9 mouse cellular contexts compared by ENCODE assay signal in the genomic region with DNA sequence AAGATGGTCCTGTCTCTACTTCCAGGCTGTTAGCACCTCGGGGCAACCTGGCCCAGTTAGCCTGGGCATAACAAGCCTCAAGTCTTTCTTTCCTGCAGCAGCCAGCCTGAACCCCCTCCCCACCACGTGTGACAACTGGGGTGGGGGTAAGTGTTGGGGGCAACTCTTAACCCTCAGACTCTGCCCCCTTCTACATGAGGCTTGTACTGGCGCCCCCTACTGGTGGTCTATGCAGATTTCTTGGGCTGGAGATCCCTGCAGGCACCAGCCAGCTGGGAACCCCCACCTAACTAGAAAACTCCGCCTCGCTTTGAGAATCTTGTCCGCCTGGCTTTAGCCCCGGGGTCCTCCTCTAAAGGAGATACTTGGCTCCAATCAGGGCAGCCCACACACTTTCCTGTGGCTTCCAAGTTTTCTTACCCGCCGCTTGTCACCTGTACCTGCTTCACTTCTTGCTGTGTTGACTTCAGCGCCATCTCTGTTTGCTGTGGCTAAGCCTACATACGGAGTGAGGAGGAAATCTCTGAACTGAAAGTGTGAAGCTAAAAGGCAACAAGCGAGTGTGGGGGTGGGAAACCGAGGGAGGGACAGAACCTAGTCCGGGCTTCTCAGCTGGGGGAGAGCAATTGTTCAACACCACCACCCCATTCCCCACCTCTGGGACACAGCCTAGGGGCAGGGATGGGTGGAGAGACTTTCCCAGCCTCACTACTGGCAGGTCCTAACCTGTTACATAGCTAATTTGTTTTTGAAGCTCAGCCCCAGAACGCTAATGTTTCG. TPM values are rescaled to one million over a fixed set of nuclear protein-coding genes. Genes with fewer than 3 reads are reported as not detected.
DNase-seq lines count a peak whose midpoint lies in the region; ATAC-seq and TF ChIP-seq lines count a peak whose summit lies in the region.
"Had no signal": no experiment of that assay in that cellular context is flagged by ENCODE, and none has a peak within 500 bp of the region (broad histone marks: within the 10 kb centered on the region; RNA-seq: fewer than 3 reads in every experiment).

No protein-coding gene starts in this region.

- H3K27ac ChIP-seq in heart, adult 2 months = no peak overlapping the region
- no peak overlapping the region for H3K27ac ChIP-seq in intestine, embryonic 15.5 days
- H3K27ac ChIP-seq: macrophage had no signal

- no peaks in the 10 kb centered on the region for H3K79me2 ChIP-seq in heart, adult 2 months (replicated peaks; ENCODE audit: control insufficient read depth, insufficient read depth, low read length)

- H3K4me3 ChIP-seq in heart, adult 2 months = no peak overlapping the region
- H3K4me3 ChIP-seq in intestine, embryonic 15.5 days (replicated peaks) = peak overlapping the region; percentile 15; the same call in 1 of the 2 replicates

- H3K9ac ChIP-seq in heart, adult 2 months (ENCODE audit: low read depth, low read length) = no peak overlapping the region
- no peak overlapping the region; the same call in 1 of the 2 replicates for H3K9ac ChIP-seq in intestine, embryonic 15.5 days

- H3K9me3 ChIP-seq in intestine, embryonic 15.5 days = no peaks in the 10 kb centered on the region

- H3K27me3 ChIP-seq in heart, adult 2 months (ENCODE audit: control insufficient read depth, insufficient read depth, low read length) = no peaks in the 10 kb centered on the region
- H3K27me3 ChIP-seq in intestine, embryonic 15.5 days (replicated peaks) = no peaks in the 10 kb centered on the region; the same call in 1 of the 2 replicates

- no peaks in the 10 kb centered on the region for H3K4me1 ChIP-seq in heart, adult 2 months (ENCODE audit: control insufficient read depth, insufficient read depth, low read length)
- H3K4me1 ChIP-seq in intestine, embryonic 15.5 days (replicated peaks) = no peaks in the 10 kb centered on the region

- intact Hi-C loops in heart, adult 2 months (cut with DNase I) = no loop called here
- intact Hi-C loops in heart, postnatal 36 days (cut with DNase I) = no loop called here
- intact Hi-C loops in gastrocnemius, postnatal 36 days (cut with DNase I) = no loop called here

- DNase-seq in heart, adult 2 months = peak in 1 of 2 experiments; percentile 37
- DNase-seq in heart, postnatal 36 days = no peak
- peak; percentile 31 for DNase-seq in CD4-positive helper T cell, adult 2 months (ENCODE audit: low read depth, low spot score)
- peak; percentile 44 for DNase-seq in c-Kit-positive CD71-negative TER-119-negative erythroid progenitor cells, embryonic 14.5 days (ENCODE audit: low read depth)
- DNase-seq in lung, postnatal 14 days = peak; percentile 40
- DNase-seq in urinary bladder, postnatal 36 days (ENCODE audit: low spot score in 2 of 2) = peak; percentile 52 to 72
- no peak for DNase-seq in gastrocnemius, postnatal 36 days

- H3K36me3 ChIP-seq in heart, adult 2 months (ENCODE audit: control insufficient read depth, insufficient read depth, low read length) = no peaks in the 10 kb centered on the region
- no peaks in the 10 kb centered on the region for H3K36me3 ChIP-seq in intestine, embryonic 15.5 days

- peak; percentile 39; the same call in 1 of the 2 replicates for ATAC-seq in intestine, embryonic 15.5 days

- no peak for TF ChIP-seq EP300 in heart, adult 2 months (IDR thresholded peaks at IDR 0.05; ENCODE audit: insufficient read depth, low read depth, low read length)

- TF ChIP-seq POLR2A in heart, adult 2 months (IDR thresholded peaks at IDR 0.05; ENCODE audit: insufficient read depth, low read depth, low read length) = no peak

- 21% methylated on average over 16 of the region's 16 CpGs for WGBS in heart, adult 2 months
- WGBS in intestine, embryonic 15.5 days = 18% methylated on average over 16 of the region's 16 CpGs

- TF ChIP-seq CTCF in heart, adult 2 months (IDR thresholded peaks at IDR 0.05) = peak; percentile 72

- peak overlapping the region; percentile 51 for H3K4me2 ChIP-seq in intestine, embryonic 15.5 days (replicated peaks)

RNA-seq across cellular contexts. Expression of a gene that starts 16.1 kb away (rescaled TPM):
- 10 to 100 TPM; 21.6 to 33.0 TPM for total RNA-seq in heart, adult 2 months (2021)
- 32.7 and 53.4 TPM in 2 replicates for polyA plus RNA-seq in heart, adult 2 months (2012; rRNA removed)
- total RNA-seq in heart, postnatal 36 days (2021) = 10 to 100 TPM; 30.2 to 49.0 TPM
- polyA plus RNA-seq in intestine, embryonic 15.5 days (2015; fragmentation: Nextera tagmentation; extraction: Ambion mirVana) = 0.35 and 0.62 TPM in 2 replicates
- total RNA-seq in gastrocnemius, postnatal 36 days (2021) = 10 to 100 TPM; 10.5 to 10.8 TPM
- polyA plus RNA-seq: macrophage had no signal

RNA-seq across cellular contexts. Expression of a gene that starts 33.9 kb away (rescaled TPM):
- total RNA-seq in heart, adult 2 months (2021) = not detected
- 0.20 and 4.2 TPM in 2 replicates for polyA plus RNA-seq in heart, adult 2 months (2012; rRNA removed)
- not detected for total RNA-seq in heart, postnatal 36 days (2021)
- 2.3 and 2.8 TPM in 2 replicates for polyA plus RNA-seq in intestine, embryonic 15.5 days (2015; fragmentation: Nextera tagmentation; extraction: Ambion mirVana)
- not detected for total RNA-seq in gastrocnemius, postnatal 36 days (2021)
- polyA plus RNA-seq: macrophage had no signal

Comparison
In these comparisons a context has a peak if more than half of its experiments do, and no peak if none do; other contexts are left out.
1. DNase-seq: peak in CD4-positive helper T cell, adult 2 months (single experiment), c-Kit-positive CD71-negative TER-119-negative erythroid progenitor cells, embryonic 14.5 days (single experiment), lung, postnatal 14 days (single experiment) and urinary bladder, postnatal 36 days (2 of 2); none in heart, postnatal 36 days (0 of 2) and gastrocnemius, postnatal 36 days (0 of 2).